Mouse (Mus musculus): ENCODE results near the gene Wwc1. TPM values are rescaled to one million over a fixed set of nuclear protein-coding genes. Genes with fewer than 3 reads are reported as not detected.

The Wwc1 gene
- polyA plus RNA-seq, 1 experiment from 2014 or later: 384 TPM

GRCm38 (mm10) chr11:35995310-35995709, 15.0 kb upstream of the Wwc1 start:
- TF ChIP-seq CTCF (IDR thresholded peaks at IDR 0.05): peak; percentile 43
- ATAC-seq (no peak), DNase-seq (ENCODE audit: low read depth, low spot score) (no peak)
- POLR2A ChIA-PET: interaction anchor here (0.6 kb wide), 1 partner anchor 19 kb away, joined by 4 read pairs; no protein-coding TSS in a partner anchor
- in situ Hi-C loops (cut with MboI; ENCODE audit: low pct_unique_long_range_greater_than_20kb): no loop called here
- CTCF ChIA-PET: interaction anchor here (1.3 to 1.6 kb wide), 2 partner anchors 14 to 23 kb away, joined by 3 to 4 read pairs; no protein-coding TSS in a partner anchor
- no peaks in the 10 kb centered on the region for H3K27me3 ChIP-seq

GRCm38 (mm10) chr11:35991846-35992245, 11.5 kb upstream of the Wwc1 start:
- no peak for TF ChIP-seq CTCF (IDR thresholded peaks at IDR 0.05)
- in situ Hi-C loops (cut with MboI; ENCODE audit: low pct_unique_long_range_greater_than_20kb): no loop called here
- DNase-seq (ENCODE audit: low read depth, low spot score) (no peak), ATAC-seq (no peak)
- ChIA-PET POLR2A (no interaction called here), CTCF (interaction anchor here (1.4 kb wide), 1 partner anchor 9 kb away, joined by 3 read pairs; no protein-coding TSS in a partner anchor)
- no peaks in the 10 kb centered on the region for H3K27me3 ChIP-seq

GRCm38 (mm10) chr11:35989967-35990366, 9.6 kb upstream of the Wwc1 start:
- in situ Hi-C loops (cut with MboI; ENCODE audit: low pct_unique_long_range_greater_than_20kb): loop anchor here (10.0 kb wide), 1 partner anchor 155 kb away; the partner anchor contains the start of gene Rars
- ChIA-PET POLR2A (no interaction called here), CTCF (interaction anchor here (0.6 kb wide), 1 partner anchor 9 kb away, joined by 3 read pairs; no protein-coding TSS in a partner anchor)
- no peaks in the 10 kb centered on the region for H3K27me3 ChIP-seq
- ATAC-seq (no peak), DNase-seq (ENCODE audit: low read depth, low spot score) (no peak)
- no peak for TF ChIP-seq CTCF (IDR thresholded peaks at IDR 0.05)

GRCm38 (mm10) chr11:35985841-35986393, 5.6 kb upstream of the Wwc1 start:
- no peak for ATAC-seq
- in situ Hi-C loops (cut with MboI; ENCODE audit: low pct_unique_long_range_greater_than_20kb): loop anchor here (10.0 kb wide), 1 partner anchor 151 kb away; the partner anchor contains the start of gene Rars
- CTCF ChIA-PET: interaction anchor here (0.7 to 1.5 kb wide), 2 partner anchors 11 to 15 kb away, joined by 3 to 5 read pairs; no protein-coding TSS in a partner anchor
- POLR2A ChIA-PET: no interaction called here
- peak; percentile 21 for TF ChIP-seq CTCF (IDR thresholded peaks at IDR 0.05)
- no peak for DNase-seq (ENCODE audit: low read depth, low spot score)
- no peaks in the 10 kb centered on the region for H3K27me3 ChIP-seq

GRCm38 (mm10) chr11:35982734-35983133, 2.4 kb upstream of the Wwc1 start:
- TF ChIP-seq CTCF (IDR thresholded peaks at IDR 0.05): no peak
- DNase-seq (ENCODE audit: low read depth, low spot score) (no peak), ATAC-seq (peak; percentile 70)
- no peaks in the 10 kb centered on the region for H3K27me3 ChIP-seq
- in situ Hi-C loops (cut with MboI; ENCODE audit: low pct_unique_long_range_greater_than_20kb): loop anchor here (10.0 kb wide), 1 partner anchor 148 kb away; the partner anchor contains the start of gene Rars
- POLR2A ChIA-PET: interaction anchor here (0.5 to 1.2 kb wide), 4 partner anchors 12 to 198 kb away, joined by 3 to 6 read pairs (median 3); no protein-coding TSS in a partner anchor
- CTCF ChIA-PET: interaction anchor here (1.4 to 1.9 kb wide), 3 partner anchors 12 to 130 kb away, joined by 4 to 6 read pairs (median 4); no protein-coding TSS in a partner anchor

- ChIA-PET CTCF (interaction anchor here (2.3 to 4.1 kb wide), 2 partner anchors 31 to 59 kb away, joined by 7 to 25 read pairs; no protein-coding TSS in a partner anchor), POLR2A (interaction anchor here (0.7 to 8.7 kb wide), 10 partner anchors 9 to 140 kb away, joined by 3 to 66 read pairs (median 4); no protein-coding TSS in a partner anchor)
- H3K27me3 ChIP-seq: no peaks in the 10 kb centered on the region
- no peak for TF ChIP-seq CTCF (IDR thresholded peaks at IDR 0.05)
- DNase-seq (ENCODE audit: low read depth, low spot score): no peak
- ATAC-seq: peak; percentile 18
- in situ Hi-C loops (cut with MboI; ENCODE audit: low pct_unique_long_range_greater_than_20kb): loop anchor here (5.0 to 10.0 kb wide), 2 partner anchors 43 to 145 kb away; partner anchors contain the start of gene Rars
Observed at GRCm38 (mm10) chr11:35979733-35980410, 455 bp downstream of the Wwc1 start.

GRCm38 (mm10) chr11:35979266-35979732, 1.0 kb downstream of the Wwc1 start:
- in situ Hi-C loops (cut with MboI; ENCODE audit: low pct_unique_long_range_greater_than_20kb): loop anchor here (5.0 kb wide), 1 partner anchor 42 kb away; no protein-coding TSS in a partner anchor
- no peak for DNase-seq (ENCODE audit: low read depth, low spot score)
- ChIA-PET CTCF (interaction anchor here (2.3 to 4.1 kb wide), 2 partner anchors 30 to 59 kb away, joined by 7 to 25 read pairs; no protein-coding TSS in a partner anchor), POLR2A (interaction anchor here (0.7 to 8.7 kb wide), 10 partner anchors 8 to 139 kb away, joined by 3 to 66 read pairs (median 4); no protein-coding TSS in a partner anchor)
- no peak for TF ChIP-seq CTCF (IDR thresholded peaks at IDR 0.05)
- ATAC-seq: no peak
- H3K27me3 ChIP-seq: no peaks in the 10 kb centered on the region

- ChIA-PET POLR2A (interaction anchor here (1.1 to 8.7 kb wide), 9 partner anchors 23 to 66 kb away, joined by 3 to 66 read pairs (median 10); no protein-coding TSS in a partner anchor), CTCF (interaction anchor here (1.0 to 4.1 kb wide), 6 partner anchors 13 to 57 kb away, joined by 3 to 25 read pairs (median 6); no protein-coding TSS in a partner anchor)
- no peaks in the 10 kb centered on the region for H3K27me3 ChIP-seq
- no peak for TF ChIP-seq CTCF (IDR thresholded peaks at IDR 0.05)
- DNase-seq (ENCODE audit: low read depth, low spot score) (no peak), ATAC-seq (no peak)
- in situ Hi-C loops (cut with MboI; ENCODE audit: low pct_unique_long_range_greater_than_20kb): loop anchor here (5.0 kb wide), 1 partner anchor 40 kb away; no protein-coding TSS in a partner anchor
Observed at GRCm38 (mm10) chr11:35977796-35978195, 2.5 kb downstream of the Wwc1 start.

- H3K27me3 ChIP-seq: no peaks in the 10 kb centered on the region
- POLR2A ChIA-PET: interaction anchor here (1.0 to 8.7 kb wide), 10 partner anchors 21 to 66 kb away, joined by 3 to 66 read pairs (median 8); no protein-coding TSS in a partner anchor
- CTCF ChIA-PET: interaction anchor here (1.0 to 4.1 kb wide), 6 partner anchors 13 to 54 kb away, joined by 3 to 25 read pairs (median 6); no protein-coding TSS in a partner anchor
- ATAC-seq (no peak), DNase-seq (ENCODE audit: low read depth, low spot score) (no peak)
- in situ Hi-C loops (cut with MboI; ENCODE audit: low pct_unique_long_range_greater_than_20kb): loop anchor here (5.0 kb wide), 1 partner anchor 40 kb away; no protein-coding TSS in a partner anchor
- no peak for TF ChIP-seq CTCF (IDR thresholded peaks at IDR 0.05)
Observed at GRCm38 (mm10) chr11:35977096-35977495, 3.2 kb downstream of the Wwc1 start.

All from Patski (cell line).